In genomic region chr8:91019726-91020125, GRCm38 (mm10) we compare ENCODE assay signal across 8 mouse cellular contexts. TPM values are rescaled to one million over a fixed set of nuclear protein-coding genes. Genes with fewer than 3 reads are reported as not detected.
DNase-seq lines count a peak whose midpoint lies in the region; ATAC-seq and TF ChIP-seq lines count a peak whose summit lies in the region.

No protein-coding gene starts in this region.

- no peaks in the 10 kb centered on the region for H3K27me3 ChIP-seq in C2C12 (ENCODE audit: control insufficient read depth, insufficient read depth, insufficient read length)
- H3K27me3 ChIP-seq in forebrain, postnatal 0 days (ENCODE audit: insufficient read depth, low read length) = no peaks in the 10 kb centered on the region
- H3K27me3 ChIP-seq in liver, postnatal 0 days (ENCODE audit: insufficient read depth, low read length) = no peaks in the 10 kb centered on the region

- DNase-seq in MEL-GATA-1-ER (ENCODE audit: extremely low read depth, low read depth) = peak; percentile 46
- peak; percentile 59 for DNase-seq in cerebellum, adult 11-12 months
- peak; percentile 88 for DNase-seq in forebrain, postnatal 0 days
- DNase-seq in kidney, adult 9 months = peak; percentile 46
- peak; percentile 75 for DNase-seq in liver, postnatal 0 days
- peak; percentile 53 to 75 for DNase-seq in right cerebral cortex, adult 2 months (ENCODE audit: low spot score in 2 of 2)
- DNase-seq in urinary bladder, postnatal 25 days (ENCODE audit: low spot score) = peak; percentile 68

- 2% methylated on average over 2 of the region's 2 CpGs for WGBS in forebrain, postnatal 0 days
- 5% methylated on average over 2 of the region's 2 CpGs for WGBS in liver, postnatal 0 days (ENCODE audit: insufficient replicate concordance)

- TF ChIP-seq CTCF in C2C12 (IDR thresholded peaks at IDR 0.05; ENCODE audit: control insufficient read depth, insufficient read depth, insufficient read length) = peak; percentile 35
- peak; percentile 91 for TF ChIP-seq CTCF in forebrain, postnatal 0 days (IDR thresholded peaks at IDR 0.05; ENCODE audit: low read depth)
- peak; percentile 92 for TF ChIP-seq CTCF in liver, postnatal 0 days (IDR thresholded peaks at IDR 0.05; ENCODE audit: low read depth)

- H3K4me1 ChIP-seq in forebrain, postnatal 0 days (ENCODE audit: insufficient read depth) = no peaks in the 10 kb centered on the region
- no peaks in the 10 kb centered on the region for H3K4me1 ChIP-seq in liver, postnatal 0 days (ENCODE audit: insufficient read depth)

- no peaks in the 10 kb centered on the region for H3K9me3 ChIP-seq in forebrain, postnatal 0 days (ENCODE audit: low read length)
- H3K9me3 ChIP-seq in liver, postnatal 0 days (ENCODE audit: low read length) = no peaks in the 10 kb centered on the region

- H3K79me3 ChIP-seq in C2C12 (ENCODE audit: low read depth) = no peaks in the 10 kb centered on the region

- H3K36me3 ChIP-seq in C2C12 (ENCODE audit: control insufficient read depth, insufficient read depth) = peaks cover 32% of the 10 kb centered on the region
- peaks cover 66% of the 10 kb centered on the region for H3K36me3 ChIP-seq in forebrain, postnatal 0 days (ENCODE audit: insufficient read depth)
- peaks cover 63% of the 10 kb centered on the region for H3K36me3 ChIP-seq in liver, postnatal 0 days (replicated peaks; ENCODE audit: insufficient read depth, low read length)

- ATAC-seq in forebrain, postnatal 0 days = peak; percentile 90
- no peak for ATAC-seq in liver, postnatal 0 days

- H3ac ChIP-seq in C2C12 (ENCODE audit: control insufficient read depth, insufficient read length, low read depth) = no peak overlapping the region

- H3K79me2 ChIP-seq in C2C12 (ENCODE audit: control insufficient read depth, insufficient read depth) = no peaks in the 10 kb centered on the region

- H3K27ac ChIP-seq in forebrain, postnatal 0 days (ENCODE audit: low read depth, low read length) = 0 out of 2 replicates have a peak overlapping the region, but pooled peaks have one; percentile 1
- H3K27ac ChIP-seq in liver, postnatal 0 days (ENCODE audit: low read depth) = no peak overlapping the region

- no peak overlapping the region for H3K9ac ChIP-seq in forebrain, postnatal 0 days
- no peak overlapping the region for H3K9ac ChIP-seq in liver, postnatal 0 days (replicated peaks)

- no peak for TF ChIP-seq EP300 in liver, postnatal 0 days (IDR thresholded peaks at IDR 0.05; ENCODE audit: low read depth)

- no peak overlapping the region for H3K4me3 ChIP-seq in C2C12 (ENCODE audit: insufficient read depth, poor library complexity, severe bottlenecking)
- H3K4me3 ChIP-seq in forebrain, postnatal 0 days (ENCODE audit: low read depth, low read length) = no peak overlapping the region
- H3K4me3 ChIP-seq in liver, postnatal 0 days (ENCODE audit: low read depth, low read length) = no peak overlapping the region

- no peak overlapping the region for H3K4me2 ChIP-seq in forebrain, postnatal 0 days (ENCODE audit: low read depth)
- no peak overlapping the region for H3K4me2 ChIP-seq in liver, postnatal 0 days (ENCODE audit: low read depth, low read length)

TF ChIP-seq in C2C12, 6 proteins besides CTCF, POLR2A, EP300 and RAD21:
- TF ChIP-seq CEBPB (IDR thresholded peaks at IDR 0.05; ENCODE audit: low read depth) (no peak), FOSL1 (IDR thresholded peaks at IDR 0.05; ENCODE audit: insufficient read depth, low read length, poor library complexity, severe bottlenecking) (no peak), MAX (IDR thresholded peaks at IDR 0.05) (no peak), MYOG (IDR thresholded peaks at IDR 0.05; ENCODE audit: control insufficient read depth, extremely low read depth, insufficient read length) (no peak), USF1 (IDR thresholded peaks at IDR 0.05; ENCODE audit: low read depth) (no peak), MYOD1 (IDR thresholded peaks at IDR 0.05; ENCODE audit: control insufficient read depth, insufficient read length, low read depth) (no peak)

RNA-seq across cellular contexts. Expression of gene Rbl2, which starts 50.1 kb away (rescaled TPM):
- 4.7 TPM for polyA plus RNA-seq in C2C12 (2012; fragmentation: generic; extraction: Trizol)
- 28.9 and 35.1 TPM in 2 replicates for total RNA-seq in forebrain, postnatal 0 days (2014; rRNA removed)
- polyA plus RNA-seq in forebrain, postnatal 0 days (2015; fragmentation: Nextera tagmentation; extraction: Ambion mirVana) = 8.7 and 13.3 TPM in 2 replicates
- 3.9 and 4.3 TPM in 2 replicates for polyA plus RNA-seq in liver, postnatal 0 days (2015; fragmentation: Nextera tagmentation; extraction: Ambion mirVana)

Comparison
In these comparisons a context has a peak if more than half of its experiments do, and no peak if none do; other contexts are left out.
1. CTCF ChIP-seq: peak in every context shown above with its lines; median percentile 92 in liver, postnatal 0 days; 91 in forebrain, postnatal 0 days; 35 in C2C12.